Mouse (Mus musculus) thymus, postnatal 36 days (tissue): ENCODE measurements at regions not wholly inside any gene's neighbourhood (a gene's known extent, or its start where the extent isn't known, plus 50 kb on each side); places are given as distances from the start of the nearest gene placed in this dataset.

Experiments
- DNase-seq, 2 experiments: peaks; one replicate each; pipeline ENCODE4 v3.0.0; 2022; ENCODE audit warnings: mixed read lengths in 2 of 2

- no peak for DNase-seq
Measured at GRCm38 (mm10) chr8:8482707-8483480, 178.1 kb downstream of the Efnb2 start.

GRCm38 (mm10) chr8:8477456-8477855, 183.6 kb downstream of the Efnb2 start:
- DNase-seq, result no peak

- no peak for DNase-seq
Measured at GRCm38 (mm10) chr8:8468552-8468951, 192.5 kb downstream of the Efnb2 start.

GRCm38 (mm10) chr8:8466526-8467244, 194.4 kb downstream of the Efnb2 start:
- no peak for DNase-seq

GRCm38 (mm10) chr8:8462455-8462854, 198.6 kb downstream of the Efnb2 start:
- no peak for DNase-seq

GRCm38 (mm10) chr8:8457536-8457935, 203.5 kb downstream of the Efnb2 start:
- DNase-seq, result no peak

GRCm38 (mm10) chr8:8453944-8454343, 207.1 kb downstream of the Efnb2 start:
- no peak for DNase-seq

GRCm38 (mm10) chr8:8452226-8452625, 208.8 kb downstream of the Efnb2 start:
- DNase-seq, result no peak

GRCm38 (mm10) chr8:8448911-8449310, 212.1 kb downstream of the Efnb2 start:
- DNase-seq, result no peak

GRCm38 (mm10) chr8:8441568-8441967, 219.5 kb downstream of the Efnb2 start:
- no peak for DNase-seq

GRCm38 (mm10) chr8:8440903-8441302, 220.1 kb downstream of the Efnb2 start:
- DNase-seq, result no peak

GRCm38 (mm10) chr8:8426201-8426600, 234.8 kb downstream of the Efnb2 start:
- DNase-seq, result no peak

- DNase-seq, result no peak
Measured at GRCm38 (mm10) chr8:8423443-8423842, 237.6 kb downstream of the Efnb2 start.

GRCm38 (mm10) chr8:8421713-8422112, 239.3 kb downstream of the Efnb2 start:
- DNase-seq, result no peak

- no peak for DNase-seq
Measured at GRCm38 (mm10) chr8:8419360-8420330, 241.4 kb downstream of the Efnb2 start.

- DNase-seq, result no peak
Measured at GRCm38 (mm10) chr8:8418929-8419328, 242.1 kb downstream of the Efnb2 start.

- DNase-seq, result no peak
Measured at GRCm38 (mm10) chr8:8418525-8418924, 242.5 kb downstream of the Efnb2 start.

GRCm38 (mm10) chr8:8416092-8416701, 244.8 kb downstream of the Efnb2 start:
- DNase-seq, result no peak

GRCm38 (mm10) chr8:8407357-8407756, 253.7 kb downstream of the Efnb2 start:
- no peak for DNase-seq

- DNase-seq, result no peak
Measured at GRCm38 (mm10) chr8:8403410-8403809, 257.6 kb downstream of the Efnb2 start.

- no peak for DNase-seq
Measured at GRCm38 (mm10) chr8:8392303-8392702, 268.7 kb downstream of the Efnb2 start.

GRCm38 (mm10) chr8:8391321-8391720, 269.7 kb downstream of the Efnb2 start:
- DNase-seq, result no peak

- DNase-seq, result no peak
Measured at GRCm38 (mm10) chr8:8378248-8378647, 282.8 kb downstream of the Efnb2 start.
